Mouse (Mus musculus): ENCODE measurements around the gene 2610528J11Rik. TPM values are rescaled to one million over a fixed set of nuclear protein-coding genes. Genes with fewer than 3 reads are reported as not detected.

2610528J11Rik gene
- polyA plus RNA-seq (2015; fragmentation: Illumina TruSeq; extraction: RNeasy Lipid Tissue Mini Kit (QIAGEN cat#74804); ENCODE audit: insufficient read depth, low replicate concordance), result not detected

DNA sequence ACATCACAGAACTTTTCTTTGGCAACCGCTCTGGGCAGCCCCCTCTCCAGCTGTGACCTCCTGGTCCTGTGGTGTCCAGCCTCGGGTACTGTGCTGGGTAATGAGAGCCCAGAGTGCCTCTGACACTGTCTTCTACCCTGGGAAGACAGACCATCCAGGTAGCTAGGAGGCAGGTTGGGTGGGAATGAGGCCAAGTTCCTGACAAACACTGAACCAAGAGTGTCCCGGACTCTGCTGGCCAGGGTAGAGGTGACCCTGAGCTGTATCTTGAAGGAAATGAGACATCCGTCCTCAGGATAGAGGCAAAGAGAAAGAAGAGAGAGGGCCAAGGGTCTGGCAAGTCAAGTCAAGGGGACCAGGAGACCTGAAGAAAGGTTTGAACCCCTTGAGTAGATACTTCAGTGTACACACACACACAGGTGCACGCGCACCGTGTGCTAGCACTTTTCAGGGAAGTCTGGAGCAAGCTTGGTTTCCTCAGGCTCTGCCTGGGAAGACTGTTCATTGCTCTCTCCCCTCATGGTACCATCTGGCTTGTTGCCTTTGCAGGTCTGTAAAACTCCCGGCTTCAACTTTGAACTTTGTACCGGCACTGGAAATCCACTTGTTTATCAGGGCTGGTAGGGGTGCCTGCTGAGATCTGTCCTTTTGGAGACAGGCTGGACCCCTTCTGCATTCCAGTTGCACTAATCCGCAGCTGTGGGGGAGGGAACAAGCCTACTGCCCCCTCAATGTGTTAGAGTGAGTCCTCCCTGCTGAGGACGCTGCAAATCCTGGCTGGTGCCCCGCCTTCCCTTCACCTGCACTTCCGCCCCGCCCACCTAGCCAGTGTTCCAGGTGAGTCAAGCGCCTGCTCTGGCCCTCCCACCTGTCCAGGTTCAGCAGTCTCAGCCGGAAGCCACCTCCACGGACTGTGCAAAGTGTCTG, at the start of gene 2610528J11Rik:
TSS of gene 2610528J11Rik (plus strand) at position 592 of the 927 bp plus-strand sequence.

DNA sequence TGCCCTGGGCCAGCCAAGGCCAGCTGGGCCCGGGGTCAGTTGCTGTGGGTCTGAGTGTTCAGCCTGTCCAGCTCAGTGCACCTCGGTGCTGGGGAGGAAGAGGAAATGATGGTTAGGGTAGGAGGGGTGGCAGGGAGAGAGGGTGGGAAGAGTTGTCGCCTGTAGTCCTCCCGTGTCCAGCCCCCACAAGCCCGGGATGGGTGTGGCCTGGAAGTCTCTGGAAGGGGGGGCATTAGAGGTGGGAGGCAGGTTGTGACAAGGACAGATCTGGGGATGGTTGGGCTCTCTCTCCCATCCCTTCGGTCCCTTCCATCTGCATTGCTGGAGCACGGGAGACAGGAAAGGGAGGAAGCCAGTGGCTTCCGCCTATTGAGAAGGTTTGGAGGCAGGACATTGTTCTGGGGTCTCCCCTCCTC, 37.1 kb upstream of the 2610528J11Rik start, which contains the start of gene Tie1:
TSS of gene Tie1 (minus strand) at position 345 of the 416 bp plus-strand sequence.

DNA sequence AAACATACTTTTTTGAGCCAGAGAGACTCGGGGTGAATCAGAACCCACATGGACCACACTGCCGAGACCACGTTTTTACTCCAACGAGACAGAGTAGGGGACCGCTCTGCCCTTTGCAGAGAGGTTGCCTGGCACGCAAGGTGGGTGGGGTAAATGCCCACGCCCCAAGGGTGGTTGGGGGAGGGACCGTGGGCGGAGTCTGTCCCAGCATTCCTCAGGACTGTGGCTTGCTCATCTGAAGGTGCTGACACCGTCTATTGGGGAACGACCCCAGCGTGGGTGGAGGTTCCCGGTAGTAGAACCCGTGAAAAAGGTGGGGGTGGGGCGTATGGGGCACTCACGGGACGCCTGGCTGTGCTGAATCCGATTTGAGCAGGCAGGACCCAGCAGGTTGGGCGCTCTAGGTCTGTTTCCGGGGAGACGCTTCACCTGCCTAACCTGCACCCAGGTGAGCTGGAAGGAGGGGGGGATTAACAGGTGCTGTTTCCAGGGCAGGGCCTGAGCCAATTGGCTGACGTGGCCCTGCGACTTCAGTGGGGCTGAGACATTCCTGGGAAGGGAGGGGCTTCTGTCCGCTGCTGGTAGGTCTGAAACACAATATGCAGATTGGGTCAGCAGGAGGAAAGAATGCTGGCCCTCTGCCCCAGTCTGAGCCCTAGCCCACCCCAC, 16.9 kb downstream of the 2610528J11Rik start, which contains the start of gene Tmem125:
TSS of gene Tmem125 (minus strand) at position 453 of the 669 bp plus-strand sequence.

Other genes starting within 250 kb of the 2610528J11Rik start
- gene Ptprf, start 235.6 kb upstream of the 2610528J11Rik start, polyA plus RNA-seq (2015; fragmentation: Illumina TruSeq; extraction: RNeasy Lipid Tissue Mini Kit (QIAGEN cat#74804); ENCODE audit: insufficient read depth, low replicate concordance), result 1.7 TPM
- gene Szt2, start 117.7 kb upstream of the 2610528J11Rik start, polyA plus RNA-seq (2015; fragmentation: Illumina TruSeq; extraction: RNeasy Lipid Tissue Mini Kit (QIAGEN cat#74804); ENCODE audit: insufficient read depth, low replicate concordance), result 22.7 TPM
- gene Med8, start 117.7 kb upstream of the 2610528J11Rik start, polyA plus RNA-seq (2015; fragmentation: Illumina TruSeq; extraction: RNeasy Lipid Tissue Mini Kit (QIAGEN cat#74804); ENCODE audit: insufficient read depth, low replicate concordance), result 85.4 TPM
- 86.9 TPM for gene Elovl1, start 98.9 kb upstream of the 2610528J11Rik start, polyA plus RNA-seq (2015; fragmentation: Illumina TruSeq; extraction: RNeasy Lipid Tissue Mini Kit (QIAGEN cat#74804); ENCODE audit: insufficient read depth, low replicate concordance)
- 8.3 TPM for gene Cdc20, start 89.6 kb upstream of the 2610528J11Rik start, polyA plus RNA-seq (2015; fragmentation: Illumina TruSeq; extraction: RNeasy Lipid Tissue Mini Kit (QIAGEN cat#74804); ENCODE audit: insufficient read depth, low replicate concordance)
- gene Mpl, start 69.5 kb upstream of the 2610528J11Rik start, polyA plus RNA-seq (2015; fragmentation: Illumina TruSeq; extraction: RNeasy Lipid Tissue Mini Kit (QIAGEN cat#74804); ENCODE audit: insufficient read depth, low replicate concordance), result 1.3 TPM
- 7.6 TPM for gene Tie1, start 36.9 kb upstream of the 2610528J11Rik start, polyA plus RNA-seq (2015; fragmentation: Illumina TruSeq; extraction: RNeasy Lipid Tissue Mini Kit (QIAGEN cat#74804); ENCODE audit: insufficient read depth, low replicate concordance)
- not detected for gene Tmem125, start 17.0 kb downstream of the 2610528J11Rik start, polyA plus RNA-seq (2015; fragmentation: Illumina TruSeq; extraction: RNeasy Lipid Tissue Mini Kit (QIAGEN cat#74804); ENCODE audit: insufficient read depth, low replicate concordance)
- gene Cfap57, start 93.8 kb downstream of the 2610528J11Rik start, polyA plus RNA-seq (2015; fragmentation: Illumina TruSeq; extraction: RNeasy Lipid Tissue Mini Kit (QIAGEN cat#74804); ENCODE audit: insufficient read depth, low replicate concordance), result not detected
- 91.8 TPM for gene Ebna1bp2, start 93.8 kb downstream of the 2610528J11Rik start, polyA plus RNA-seq (2015; fragmentation: Illumina TruSeq; extraction: RNeasy Lipid Tissue Mini Kit (QIAGEN cat#74804); ENCODE audit: insufficient read depth, low replicate concordance)
- gene Olfr62, start 132.0 kb downstream of the 2610528J11Rik start, polyA plus RNA-seq (2015; fragmentation: Illumina TruSeq; extraction: RNeasy Lipid Tissue Mini Kit (QIAGEN cat#74804); ENCODE audit: insufficient read depth, low replicate concordance), result not detected
- gene Olfr1342, start 165.8 kb downstream of the 2610528J11Rik start, polyA plus RNA-seq (2015; fragmentation: Illumina TruSeq; extraction: RNeasy Lipid Tissue Mini Kit (QIAGEN cat#74804); ENCODE audit: insufficient read depth, low replicate concordance), result not detected
- gene Olfr1341, start 176.5 kb downstream of the 2610528J11Rik start, polyA plus RNA-seq (2015; fragmentation: Illumina TruSeq; extraction: RNeasy Lipid Tissue Mini Kit (QIAGEN cat#74804); ENCODE audit: insufficient read depth, low replicate concordance), result not detected
- not detected for gene Olfr1340, start 193.1 kb downstream of the 2610528J11Rik start, polyA plus RNA-seq (2015; fragmentation: Illumina TruSeq; extraction: RNeasy Lipid Tissue Mini Kit (QIAGEN cat#74804); ENCODE audit: insufficient read depth, low replicate concordance)
- not detected for gene Olfr1339, start 205.2 kb downstream of the 2610528J11Rik start, polyA plus RNA-seq (2015; fragmentation: Illumina TruSeq; extraction: RNeasy Lipid Tissue Mini Kit (QIAGEN cat#74804); ENCODE audit: insufficient read depth, low replicate concordance)
- gene Olfr1338, start 231.7 kb downstream of the 2610528J11Rik start, polyA plus RNA-seq (2015; fragmentation: Illumina TruSeq; extraction: RNeasy Lipid Tissue Mini Kit (QIAGEN cat#74804); ENCODE audit: insufficient read depth, low replicate concordance), result not detected